Mouse (Mus musculus) G1E (cell line): ENCODE measurements around the gene Gpx3. TPM values are rescaled to one million over a fixed set of nuclear protein-coding genes. Genes with fewer than 3 reads are reported as not detected.
"Not testable (repeated sequence)": the region's sequence is repeated elsewhere in the genome, so short reads cannot be mapped to it uniquely, and the experiment has no call there.

Source experiments
- ATAC-seq: 2 replicates; pipeline ENCODE4 v1.8.0; 2016; ENCODE audit warnings: mild to moderate bottlenecking; ENCODE audit not compliant: insufficient number of reproducible peaks, poor library complexity, low FRiP score, severe bottlenecking; ENCODE audit errors: extremely low read depth
- DNase-seq: peaks from one replicate; pipeline ENCODE4 v3.0.0; 2012; ENCODE audit warnings: low spot score
- H3K27me3 ChIP-seq: 2 replicates; pipeline ENCODE4 v1.6.1; 2012; ENCODE audit warnings: mild to moderate bottlenecking, low read length, inconsistent platforms; ENCODE audit not compliant: insufficient read depth
- H3K36me3 ChIP-seq: replicated peaks from 2 replicates; pipeline ENCODE3; 2012; ENCODE audit warnings: mild to moderate bottlenecking, inconsistent platforms
- H3K4me1 ChIP-seq: 2 replicates; pipeline ENCODE4 v1.6.1; 2012; ENCODE audit warnings: low read depth, low read length, inconsistent platforms, mixed read lengths; ENCODE audit not compliant: insufficient read depth
- H3K4me3 ChIP-seq: 2 replicates; pipeline ENCODE4 v1.5.1; 2012; ENCODE audit warnings: low read depth, mild to moderate bottlenecking, inconsistent platforms, low read length, moderate library complexity, mixed read lengths
- H3K9me3 ChIP-seq: replicated peaks from 2 replicates; pipeline ENCODE4 v1.6.1; 2012; ENCODE audit warnings: inconsistent platforms
- CTCF ChIP-seq: IDR thresholded peaks from 2 replicates; pipeline ENCODE4 v1.5.1; 2012; ENCODE audit warnings: low read depth, low read length, inconsistent platforms, mixed read lengths
- GATA1 ChIP-seq: IDR thresholded peaks from 2 replicates; pipeline ENCODE4 v1.6.1; 2012; ENCODE audit warnings: borderline replicate concordance, low read length, inconsistent platforms, mixed read lengths
- GATA2 ChIP-seq: IDR thresholded peaks from 2 replicates; pipeline ENCODE4 v1.6.1; 2012; ENCODE audit warnings: low read depth, low read length, inconsistent platforms, borderline replicate concordance
- POLR2AphosphoS5 ChIP-seq: IDR thresholded peaks from 2 replicates; pipeline ENCODE4 v1.6.1; 2012; ENCODE audit warnings: low read depth, low read length, inconsistent platforms; ENCODE audit not compliant: insufficient replicate concordance
- TAL1 ChIP-seq: conservative IDR thresholded peaks from 2 replicates; pipeline ENCODE4 v1.6.1; 2012; ENCODE audit warnings: low read depth, low read length, inconsistent platforms, mixed read lengths
- polyA plus RNA-seq: library from polyadenylated mRNA; stranded (reverse); fragments of >175 nt; gene quantifications from 2 replicates; pipeline ENCODE4 v1.2.3, GENCODE M21; 2012
- total RNA-seq, 2 experiments: library from RNA; stranded (forward) in 1 of 2; stranded (reverse) in 1 of 2; fragments of 200-1000 nt in 1 of 2; fragments of >200 nt in 1 of 2; fragmentation: Nextera tagmentation in 1 of 2; gene quantifications; 2 replicates each; pipeline ENCODE4 v1.2.3; 2014 to 2017

Gene Gpx3
- total and polyA plus RNA-seq, 3 experiments: not detected

GRCm38 (mm10) chr11:54950684-54951083 is 48.4 kb downstream of the Gpx3 start:
- peaks cover 13% of the 10 kb centered on the region for H3K4me1 ChIP-seq
- peaks cover 56% of the 10 kb centered on the region for H3K36me3 ChIP-seq

GRCm38 (mm10) chr11:54952651-54953050 is 50.4 kb downstream of the Gpx3 start:
- ATAC-seq: no peak
- TF ChIP-seq CTCF: no peak
- no peak for TF ChIP-seq TAL1
- no peak for TF ChIP-seq GATA1
- no peak for TF ChIP-seq POLR2AphosphoS5
- TF ChIP-seq GATA2: no peak
- Histone ChIP-seq H3K36me3 (peaks cover 41% of the 10 kb centered on the region), H3K27me3 (no peaks in the 10 kb centered on the region), H3K4me1 (peaks cover 27% of the 10 kb centered on the region), H3K4me3 (no peak overlapping the region), H3K9me3 (no peaks in the 10 kb centered on the region)
- no peak for DNase-seq

More at GRCm38 (mm10) chr11:54950684-54951083, 48.4 kb downstream of the Gpx3 start:
- Histone ChIP-seq H3K27me3 (no peaks in the 10 kb centered on the region), H3K9me3 (no peaks in the 10 kb centered on the region), H3K4me3 (no peak overlapping the region)
- ATAC-seq (no peak), DNase-seq (no peak)
- TF ChIP-seq CTCF (no peak), POLR2AphosphoS5 (no peak), GATA1 (no peak), GATA2 (no peak), TAL1 (no peak)

DNA sequence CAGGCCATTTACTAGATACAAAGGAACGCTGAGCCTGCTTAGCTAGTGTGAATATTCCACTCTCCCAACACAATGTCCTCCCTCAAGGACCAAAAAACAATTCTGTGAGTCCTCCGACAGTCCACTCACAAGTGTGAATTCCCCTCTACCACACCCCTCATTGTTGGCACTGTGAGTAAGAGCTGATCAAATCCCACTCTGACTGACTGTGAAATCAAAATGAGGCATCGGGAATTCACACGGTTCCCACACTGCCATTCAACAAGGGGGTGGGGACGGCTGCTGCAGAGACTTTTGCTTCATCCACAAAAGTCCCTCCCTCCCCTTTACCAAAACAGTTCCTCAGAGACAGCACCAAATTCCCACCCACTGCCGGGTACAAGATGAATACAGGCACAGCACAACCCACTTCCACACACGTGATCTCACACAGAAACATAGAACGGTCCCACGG is 51.8 kb downstream of the Gpx3 start:
- Histone ChIP-seq H3K4me1 (peaks cover 40% of the 10 kb centered on the region), H3K36me3 (peaks cover 34% of the 10 kb centered on the region), H3K9me3 (no peaks in the 10 kb centered on the region), H3K4me3 (no peak overlapping the region), H3K27me3 (no peaks in the 10 kb centered on the region)
- no peak for ATAC-seq
- no peak for DNase-seq
- TF ChIP-seq CTCF: no peak
- no peak for TF ChIP-seq GATA2
- TF ChIP-seq TAL1: no peak
- TF ChIP-seq POLR2AphosphoS5: no peak
- TF ChIP-seq GATA1: no peak

- no peaks in the 10 kb centered on the region for H3K9me3 ChIP-seq
- DNase-seq (no peak), ATAC-seq (no peak)
- H3K4me3 ChIP-seq: no peak overlapping the region
- no peak for TF ChIP-seq CTCF
- no peak for TF ChIP-seq TAL1
- H3K4me1 ChIP-seq: peaks cover 46% of the 10 kb centered on the region
- H3K27me3 ChIP-seq: no peaks in the 10 kb centered on the region
- H3K36me3 ChIP-seq: peaks cover 31% of the 10 kb centered on the region
These were observed 52.5 kb downstream of the Gpx3 start for GRCm38 (mm10) chr11:54954716-54955115.

- DNase-seq, ATAC-seq, H3K9me3 ChIP-seq, H3K27me3 ChIP-seq: not testable (repeated sequence)
- H3K36me3 ChIP-seq: peaks cover 30% of the 10 kb centered on the region
- peaks cover 51% of the 10 kb centered on the region for H3K4me1 ChIP-seq
- peak overlapping the region; percentile 86 for H3K4me3 ChIP-seq
These were observed 53.1 kb downstream of the Gpx3 start for GRCm38 (mm10) chr11:54955400-54955734.

DNA sequence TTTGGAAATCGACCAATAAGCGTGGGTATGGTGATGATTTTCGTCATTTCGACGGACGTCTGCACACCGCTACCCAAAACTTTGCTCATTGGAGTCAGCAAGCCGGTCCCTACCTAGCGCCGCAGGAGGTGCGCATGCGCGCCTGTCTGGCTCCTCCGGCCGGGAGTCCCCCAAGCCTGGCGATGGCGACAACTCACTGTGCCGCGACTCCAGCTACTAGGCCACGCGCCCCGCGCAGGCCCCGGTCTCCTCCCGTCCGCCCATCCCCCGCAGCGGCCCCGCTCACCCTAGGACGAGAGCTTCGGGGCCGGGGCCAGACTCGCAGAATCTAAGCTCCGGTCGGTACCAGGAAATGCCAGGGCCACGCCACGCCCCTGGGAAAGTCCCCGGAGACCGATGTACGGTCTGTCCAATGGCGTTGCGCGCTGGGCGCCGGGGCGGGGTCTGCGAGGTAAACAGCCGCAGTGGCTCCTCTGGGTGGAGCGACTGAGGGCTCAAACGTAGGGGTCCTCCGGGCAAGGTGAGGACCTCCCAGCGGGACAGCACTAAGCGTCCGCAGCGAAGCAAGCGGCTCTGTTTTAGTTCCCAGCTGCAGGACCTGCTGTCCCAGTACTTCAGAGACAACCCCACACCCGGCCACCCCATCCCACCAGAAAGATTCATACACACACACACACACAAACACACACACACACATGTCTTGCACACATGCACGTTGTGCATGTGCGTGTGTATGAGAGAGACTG is 53.7 kb downstream of the Gpx3 start:
- TF ChIP-seq GATA1 (no peak), GATA2 (no peak), TAL1 (no peak), POLR2AphosphoS5 (no peak), CTCF (no peak)
- peaks cover 25% of the 10 kb centered on the region for H3K36me3 ChIP-seq

GRCm38 (mm10) chr11:54956912-54957311 is 54.7 kb downstream of the Gpx3 start:
- peaks cover 57% of the 10 kb centered on the region for H3K4me1 ChIP-seq
- DNase-seq (no peak), ATAC-seq (no peak)
- TF ChIP-seq POLR2AphosphoS5: no peak
- no peak for TF ChIP-seq GATA2
- no peak for TF ChIP-seq GATA1
- no peak for TF ChIP-seq TAL1
- no peak for TF ChIP-seq CTCF
- peaks cover 4% of the 10 kb centered on the region; the same call in 1 of the 2 replicates for H3K27me3 ChIP-seq
- H3K9me3 ChIP-seq: no peaks in the 10 kb centered on the region
- H3K36me3 ChIP-seq: peaks cover 15% of the 10 kb centered on the region
- no peak overlapping the region for H3K4me3 ChIP-seq

More for the DNA sequence above, 53.7 kb downstream of the Gpx3 start:
- no peaks in the 10 kb centered on the region for H3K27me3 ChIP-seq
- peaks cover 52% of the 10 kb centered on the region for H3K4me1 ChIP-seq
- H3K9me3 ChIP-seq: no peaks in the 10 kb centered on the region
- peak; percentile 96 for ATAC-seq
- peak; percentile 99 for DNase-seq
- peak overlapping the region; percentile 86 for H3K4me3 ChIP-seq

DNA sequence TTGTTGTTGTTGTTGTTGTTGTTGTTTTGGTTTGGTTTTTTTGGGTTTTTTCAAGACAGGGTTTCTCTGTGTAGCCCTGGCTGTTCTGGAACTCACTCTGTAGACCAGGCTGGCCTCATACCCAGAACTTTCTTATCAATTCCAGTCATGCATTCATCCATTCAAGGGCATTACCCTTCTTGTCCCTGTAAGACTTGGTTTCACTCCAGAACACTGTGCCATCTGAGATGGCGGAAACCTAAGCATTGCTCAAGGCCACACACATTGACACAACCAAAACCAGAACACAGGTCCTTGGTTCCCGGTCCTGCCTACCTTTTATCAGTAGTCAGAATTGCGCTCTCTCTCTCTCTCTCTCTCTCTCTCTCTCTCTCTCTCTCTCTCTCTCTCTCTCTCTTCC is 55.5 kb downstream of the Gpx3 start:
- not testable (repeated sequence) for H3K9me3 ChIP-seq, DNase-seq, H3K27me3 ChIP-seq, H3K36me3 ChIP-seq, ATAC-seq, H3K4me3 ChIP-seq
- peaks cover 56% of the 10 kb centered on the region for H3K4me1 ChIP-seq
